Comparison of ENCODE assay signal across 8 mouse cellular contexts in genomic region chr17:28517956-28518614, GRCm38 (mm10). TPM values are rescaled to one million over a fixed set of nuclear protein-coding genes. Genes with fewer than 3 reads are reported as not detected.
DNase-seq lines count a peak whose midpoint lies in the region; ATAC-seq and TF ChIP-seq lines count a peak whose summit lies in the region.

No protein-coding gene starts in this region.

- H3K27me3 ChIP-seq in hindbrain, embryonic 16.5 days (replicated peaks; ENCODE audit: control insufficient read depth, insufficient read depth, low read length): peaks cover 6% of the 10 kb centered on the region

- H3K9ac ChIP-seq in hindbrain, embryonic 16.5 days (ENCODE audit: low read depth, low read length): peak overlapping the region; percentile 77

- peak; percentile 70 for ATAC-seq in hindbrain, embryonic 16.5 days

- intact Hi-C loops in left cerebral cortex, adult 2 months (cut with DNase I): loop anchor here (1.0 kb wide), 1 partner anchor 32 kb away; no protein-coding TSS in a partner anchor

- TF ChIP-seq CTCF in left cerebral cortex, adult 2 months (IDR thresholded peaks at IDR 0.05): no peak

- H3K9me3 ChIP-seq in hindbrain, embryonic 16.5 days (ENCODE audit: control insufficient read depth, low read length): no peaks in the 10 kb centered on the region

- under 1% methylated on average over 31 of the region's 46 CpGs for WGBS in hindbrain, embryonic 16.5 days

- H3K27ac ChIP-seq in hindbrain, embryonic 16.5 days (ENCODE audit: low read depth, low read length): peak overlapping the region; percentile 72
- peak overlapping the region; percentile 97 for H3K27ac ChIP-seq in left cerebral cortex, adult 2 months

- no peaks in the 10 kb centered on the region for H3K36me3 ChIP-seq in hindbrain, embryonic 16.5 days (ENCODE audit: control insufficient read depth, insufficient read depth, low read length)

- H3K4me3 ChIP-seq in hindbrain, embryonic 16.5 days (ENCODE audit: low read length): peak overlapping the region; percentile 53
- peak overlapping the region; percentile 51 for H3K4me3 ChIP-seq in left cerebral cortex, adult 2 months

- peak; percentile 89 for DNase-seq in Muller cell, postnatal 12 days (ENCODE audit: inconsistent ontology term)
- peak; percentile 78 for DNase-seq in cerebellum, adult 9-11 months
- peak; percentile 70 to 80 for DNase-seq in frontal cortex, postnatal 25 days (ENCODE audit: low spot score in 2 of 2)
- peak; percentile 87 to 93 for DNase-seq in left cerebral cortex, adult 2 months (ENCODE audit: extremely low spot score in 1 of 2, low spot score in 2 of 2)
- peak; percentile 88 to 95 for DNase-seq in lung, postnatal 4 days
- DNase-seq in right cerebral cortex, postnatal 25 days: peak; percentile 89
- DNase-seq in urinary bladder, postnatal 25 days (ENCODE audit: low spot score): peak; percentile 89

- peak overlapping the region; percentile 94 for H3K4me2 ChIP-seq in hindbrain, embryonic 16.5 days (ENCODE audit: low read length)

- H3K4me1 ChIP-seq in hindbrain, embryonic 16.5 days (ENCODE audit: control insufficient read depth, insufficient read depth, low read depth, low read length): peaks cover 18% of the 10 kb centered on the region

RNA-seq across cellular contexts. Expression of gene Fkbp5, which starts 0.8 kb away (rescaled TPM):
- 26.7 and 30.8 TPM in 2 replicates for polyA plus RNA-seq in hindbrain, embryonic 16.5 days (2015; fragmentation: Nextera tagmentation; extraction: Ambion mirVana)
- total RNA-seq in left cerebral cortex, adult 2 months (2021): 10 to 100 TPM; 51.5 to 54.4 TPM

RNA-seq across cellular contexts. Expression of gene Armc12, which starts 12.5 kb away (rescaled TPM):
- polyA plus RNA-seq in hindbrain, embryonic 16.5 days (2015; fragmentation: Nextera tagmentation; extraction: Ambion mirVana): not detected in 2 replicates
- not detected for total RNA-seq in left cerebral cortex, adult 2 months (2021)

RNA-seq across cellular contexts. Expression of gene Clpsl2, which starts 31.1 kb away (rescaled TPM):
- polyA plus RNA-seq in hindbrain, embryonic 16.5 days (2015; fragmentation: Nextera tagmentation; extraction: Ambion mirVana): not detected in 2 replicates
- total RNA-seq in left cerebral cortex, adult 2 months (2021): not detected

RNA-seq across cellular contexts. Expression of gene Clps, which starts 42.5 kb away (rescaled TPM):
- polyA plus RNA-seq in hindbrain, embryonic 16.5 days (2015; fragmentation: Nextera tagmentation; extraction: Ambion mirVana): not detected in 2 replicates
- not detected for total RNA-seq in left cerebral cortex, adult 2 months (2021)

RNA-seq across cellular contexts. Expression of gene Lhfpl5, which starts 57.4 kb away (rescaled TPM):
- polyA plus RNA-seq in hindbrain, embryonic 16.5 days (2015; fragmentation: Nextera tagmentation; extraction: Ambion mirVana): 20.1 and 26.9 TPM in 2 replicates
- 1 to 10 TPM; 3.3 to 4.7 TPM for total RNA-seq in left cerebral cortex, adult 2 months (2021)

Comparison
In these comparisons a context has a peak if more than half of its experiments do, and no peak if none do; other contexts are left out.
1. Peak in every context shown above with its lines: DNase-seq, ATAC-seq, H3K4me3 ChIP-seq and H3K27ac ChIP-seq.